Mouse (Mus musculus) cerebellum, adult 8-10 months (tissue): ENCODE measurements around the gene Gdf7.

Experiments used
- DNase-seq: peaks from one replicate; pipeline ENCODE4 v3.0.0; 2022

Gdf7 gene

GRCm38 (mm10) chr12:8326825-8327674, 25.3 kb upstream of the Gdf7 start:
- DNase-seq: peak; percentile 94

- DNase-seq: no peak
These were observed 24.3 kb upstream of the Gdf7 start for GRCm38 (mm10) chr12:8325943-8326522.

- no peak for DNase-seq
These were observed 23.6 kb upstream of the Gdf7 start for GRCm38 (mm10) chr12:8325245-8325942.

GRCm38 (mm10) chr12:8324086-8324485, 22.3 kb upstream of the Gdf7 start:
- DNase-seq: no peak

- no peak for DNase-seq
These were observed 19.8 kb upstream of the Gdf7 start for GRCm38 (mm10) chr12:8321506-8321905.

DNA sequence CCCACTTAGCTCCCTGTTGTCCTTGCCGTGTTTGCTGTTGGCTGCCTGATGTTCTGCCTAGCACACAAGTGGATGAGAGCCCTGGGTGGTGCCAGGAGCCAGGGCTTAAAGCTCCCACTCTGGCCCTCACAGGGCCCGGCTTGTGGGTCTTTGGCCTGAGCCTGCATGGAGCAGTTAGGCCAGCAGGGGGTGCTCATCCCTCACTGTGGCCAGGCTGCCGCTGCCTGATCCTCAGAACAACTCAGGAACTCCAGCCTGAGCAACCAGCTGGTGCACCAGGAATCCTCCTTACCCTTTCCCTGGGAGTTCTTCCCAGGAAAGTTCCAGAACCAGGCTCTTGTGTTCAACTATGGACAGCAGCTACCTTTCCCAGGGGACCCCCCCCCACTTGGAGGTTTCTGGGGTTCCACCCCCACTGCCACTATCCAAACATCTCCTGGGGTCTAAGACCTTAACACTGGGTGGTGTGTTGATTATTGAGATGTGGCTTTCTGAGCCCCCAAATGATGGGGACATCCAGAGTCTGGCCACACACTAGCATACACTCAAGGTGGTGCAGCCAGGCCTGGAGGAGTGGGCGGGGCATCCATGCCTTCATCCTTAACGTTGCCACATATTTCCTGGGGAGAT, 18.4 kb upstream of the Gdf7 start:
- peak; percentile 84 for DNase-seq

DNA sequence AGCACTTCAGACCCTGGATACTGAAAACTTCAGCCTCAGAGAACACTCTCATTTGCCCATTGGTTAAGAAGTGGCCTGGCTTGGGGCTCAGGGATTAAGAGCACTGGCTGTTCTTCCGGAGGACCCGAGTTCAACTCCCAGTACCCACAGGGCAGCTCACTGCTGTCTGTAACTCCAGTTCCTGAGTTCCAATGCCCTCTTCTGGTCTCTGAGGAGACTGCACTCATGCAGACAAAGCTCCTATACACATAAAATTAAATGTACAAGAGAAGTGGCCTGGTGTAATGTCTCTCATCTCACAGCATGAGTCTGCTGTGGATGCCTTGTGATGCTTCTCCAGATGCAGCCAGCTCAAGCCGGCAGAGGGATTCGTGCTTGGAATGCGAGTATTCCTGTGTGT, 14.8 kb upstream of the Gdf7 start:
- DNase-seq: no peak

DNA sequence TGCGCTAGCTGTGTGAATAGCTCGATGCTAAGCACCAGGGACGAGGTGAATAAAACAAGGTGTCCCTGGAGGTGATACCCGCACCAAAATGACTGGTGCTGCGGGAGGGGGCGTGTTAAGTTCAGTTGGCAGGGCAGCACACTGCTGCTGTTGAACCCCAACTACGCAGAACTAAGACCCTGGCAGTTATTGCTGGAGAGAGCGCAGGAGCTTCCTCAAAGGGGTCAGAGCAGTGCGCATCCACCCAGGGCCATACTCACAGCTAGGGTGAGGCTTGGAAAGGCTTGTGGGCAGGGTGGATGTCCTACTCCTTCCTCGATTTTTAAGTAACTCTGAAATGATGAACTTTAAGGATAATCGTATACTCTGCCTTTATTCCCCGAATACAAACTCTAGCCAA, 12.0 kb upstream of the Gdf7 start:
- DNase-seq: no peak

DNA sequence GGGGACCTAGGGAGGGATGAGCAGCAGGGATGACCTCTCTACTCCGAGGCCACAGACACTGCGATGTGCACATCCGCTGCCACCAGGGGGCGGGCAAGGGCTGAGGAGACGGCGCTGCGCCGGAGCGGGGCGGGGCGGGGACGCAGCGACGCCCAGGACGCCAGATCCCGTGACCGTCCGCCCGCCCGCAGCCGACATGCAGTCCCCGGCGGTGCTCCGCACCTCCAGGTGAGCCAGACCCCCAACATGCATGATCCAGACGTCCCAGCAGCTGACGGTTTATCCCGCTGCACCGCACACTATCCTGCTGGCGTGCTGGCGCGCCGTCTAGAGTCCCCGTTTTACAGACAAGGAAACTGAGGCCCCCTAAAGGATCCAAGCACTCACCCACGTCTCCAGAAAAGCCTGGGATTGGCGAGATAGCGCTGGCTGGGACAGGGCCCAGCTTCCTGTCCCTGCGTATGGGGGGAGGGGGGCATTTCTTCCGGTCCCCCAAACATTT, 11.6 kb upstream of the Gdf7 start, which contains the start of gene Hs1bp3:
Gene Hs1bp3 (plus strand): TSS at position 163 of the 502 bp plus-strand sequence.
- DNase-seq: peak; percentile 87

DNA sequence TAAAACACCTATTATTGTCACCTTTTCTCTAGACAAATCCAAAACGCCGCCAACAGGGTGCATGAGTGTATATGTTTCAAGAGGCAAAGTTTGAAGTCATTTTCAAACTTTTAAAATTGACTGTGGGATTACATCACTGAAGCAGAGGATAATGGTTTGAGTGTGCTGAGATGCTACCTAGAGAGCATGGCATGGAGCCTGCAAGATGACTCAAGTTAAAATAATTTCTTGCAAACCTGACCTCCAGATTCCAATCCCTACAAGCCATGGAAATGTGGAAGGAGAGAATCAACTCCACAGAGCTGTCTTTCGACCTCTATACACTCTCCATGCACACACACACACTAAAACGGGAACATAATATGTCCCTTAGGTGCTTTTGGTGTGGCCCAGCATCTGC, 10.5 kb upstream of the Gdf7 start:
- no peak for DNase-seq

- DNase-seq: no peak
These were observed 9.2 kb upstream of the Gdf7 start for GRCm38 (mm10) chr12:8310992-8311391.

DNA sequence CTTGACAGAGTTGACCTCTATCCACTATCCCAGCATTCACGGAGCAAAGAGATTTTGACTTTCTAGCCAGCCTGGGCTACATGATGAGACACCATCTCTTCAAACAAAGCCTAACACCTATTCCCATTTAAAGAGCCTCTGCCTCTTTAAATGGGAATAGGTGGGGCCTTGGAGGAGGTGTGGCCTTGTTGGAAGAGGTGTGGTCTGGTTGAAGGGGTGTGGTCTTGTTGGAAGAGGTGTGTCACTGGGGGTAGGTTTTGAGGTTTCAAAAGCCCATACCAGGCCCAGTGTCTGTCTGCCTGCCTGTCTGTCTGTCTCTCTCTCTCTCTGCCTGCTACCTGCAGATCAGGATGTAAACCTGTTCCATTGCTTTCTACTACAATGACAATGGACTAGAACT, 5.2 kb upstream of the Gdf7 start:
- DNase-seq: no peak

- peak; percentile 63 for DNase-seq
These were observed 4.7 kb upstream of the Gdf7 start for GRCm38 (mm10) chr12:8306432-8306831.

DNA sequence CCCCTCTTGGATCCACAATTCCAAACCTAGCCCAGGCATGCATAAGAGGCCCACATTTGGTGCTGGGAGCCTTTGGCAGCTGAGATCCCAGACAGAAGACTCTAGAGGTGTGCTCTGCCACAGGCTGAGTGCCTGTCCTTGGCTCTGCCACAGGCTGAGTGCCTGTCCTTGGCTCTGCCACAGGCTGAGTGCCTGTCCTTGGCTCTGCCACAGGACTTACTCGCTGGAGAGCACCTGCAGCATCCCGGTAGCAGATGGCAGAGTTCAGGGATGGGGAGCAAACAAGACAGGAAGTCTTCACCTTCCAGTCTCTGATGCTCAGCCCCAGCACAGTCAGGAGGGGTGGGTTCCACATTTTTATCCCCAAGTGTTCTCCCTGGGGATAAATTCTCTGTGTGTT, 3.5 kb upstream of the Gdf7 start:
- DNase-seq: no peak

DNA sequence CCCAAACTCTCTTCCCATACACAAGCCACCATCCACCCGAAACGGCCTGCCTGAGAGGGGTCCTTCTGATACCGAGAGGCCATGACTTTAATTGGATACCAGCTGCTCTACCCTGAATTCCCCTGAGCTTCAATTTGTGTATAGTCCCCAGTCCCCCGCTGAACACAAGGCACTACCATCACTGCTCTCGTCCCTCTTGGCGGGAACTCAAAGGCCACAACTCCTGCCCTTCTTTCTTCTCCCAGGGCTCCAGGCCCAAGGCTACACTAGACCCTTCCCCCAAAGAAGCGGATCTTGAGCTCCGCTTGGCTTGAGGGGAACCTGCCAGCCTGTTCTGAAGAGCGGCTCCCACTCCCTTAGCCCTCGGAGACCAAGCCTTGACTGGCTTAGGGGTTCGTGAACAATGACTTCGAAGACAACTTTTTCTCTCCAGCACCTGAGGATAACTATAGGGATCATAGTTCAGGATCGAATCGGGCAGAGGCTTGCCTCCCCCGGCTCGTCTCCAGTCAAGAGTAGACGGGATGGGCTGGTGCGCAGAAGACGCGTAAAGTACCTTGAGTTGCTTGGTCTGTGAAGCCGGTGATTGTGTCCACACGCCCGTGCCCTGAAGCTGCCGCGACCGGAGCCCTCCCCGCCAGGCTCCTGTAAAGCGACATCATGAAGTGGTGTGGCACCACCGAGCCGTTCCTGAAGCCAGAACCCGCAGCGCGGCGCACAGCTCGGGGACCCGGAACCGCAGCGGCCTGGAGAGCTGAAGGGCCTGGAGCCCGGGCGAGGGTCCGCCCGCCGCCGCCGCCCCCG, 541 bp downstream of the Gdf7 start:
- DNase-seq: no peak

DNA sequence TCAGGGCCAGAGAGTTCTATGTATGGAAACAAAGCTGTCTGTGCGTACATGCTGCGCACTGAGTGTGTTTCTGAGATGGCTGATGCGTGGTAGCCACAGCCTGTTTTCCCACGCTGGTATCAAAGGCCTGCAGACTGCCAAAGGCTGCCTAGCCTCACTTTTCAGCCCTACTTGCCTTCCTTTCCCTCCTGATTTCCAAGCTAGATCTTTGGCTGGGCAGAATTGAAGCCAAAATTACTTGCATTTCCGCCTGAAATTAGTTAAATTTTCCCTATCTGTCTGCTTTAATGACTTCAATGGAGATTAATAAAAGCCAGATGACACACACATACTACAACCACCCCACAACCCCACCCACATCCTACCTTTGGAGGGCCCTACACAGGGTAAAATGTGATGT, 1.2 kb downstream of the Gdf7 start:
- no peak for DNase-seq

- DNase-seq: no peak
These were observed 1.7 kb downstream of the Gdf7 start for GRCm38 (mm10) chr12:8300111-8300480.

DNA sequence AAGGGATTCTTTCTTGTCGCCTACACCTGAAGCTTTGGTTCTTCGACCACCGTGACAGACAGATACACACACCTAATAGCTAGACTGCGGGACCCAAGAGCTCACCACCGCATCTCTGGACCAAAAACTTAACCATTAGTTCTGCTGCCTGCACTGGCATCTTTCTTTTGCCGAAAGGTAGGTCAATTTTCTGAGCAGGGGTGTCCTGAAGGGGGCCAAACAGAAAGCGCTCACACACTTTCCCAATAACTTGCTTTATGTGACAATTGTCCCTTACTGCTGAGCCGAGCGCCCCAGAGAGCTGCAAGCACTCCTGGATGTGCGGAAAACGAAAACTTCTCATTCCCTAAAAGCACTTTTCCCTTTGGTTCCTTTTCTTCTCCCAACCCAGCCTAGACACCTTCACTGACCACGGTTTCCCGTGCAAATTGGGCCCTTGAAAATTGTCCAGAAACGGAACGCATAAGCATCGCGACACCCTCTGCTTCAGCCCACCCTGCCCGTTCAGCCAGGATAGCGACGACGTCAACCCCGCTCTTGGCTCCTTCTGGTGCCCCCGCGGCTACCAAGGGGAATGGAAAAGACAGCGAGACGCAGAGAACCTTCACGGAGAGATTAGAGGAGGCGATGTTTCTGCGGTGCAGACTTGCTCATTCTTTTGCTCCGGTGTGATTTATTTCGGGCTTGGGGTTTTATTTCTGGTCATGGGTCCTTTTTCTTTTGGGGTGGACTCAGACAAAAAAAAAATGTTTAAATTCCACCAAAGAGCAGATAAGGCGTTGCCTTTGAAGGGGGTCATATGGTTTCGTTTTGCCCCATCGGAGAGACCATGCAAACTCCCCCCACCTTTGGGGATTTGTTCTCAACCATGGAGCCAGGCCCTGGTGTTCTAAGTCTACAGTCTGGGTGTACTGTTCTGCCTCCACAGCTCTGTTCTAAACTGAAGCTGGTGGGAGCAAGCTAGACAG, 2.3 kb downstream of the Gdf7 start:
- DNase-seq: no peak

DNA sequence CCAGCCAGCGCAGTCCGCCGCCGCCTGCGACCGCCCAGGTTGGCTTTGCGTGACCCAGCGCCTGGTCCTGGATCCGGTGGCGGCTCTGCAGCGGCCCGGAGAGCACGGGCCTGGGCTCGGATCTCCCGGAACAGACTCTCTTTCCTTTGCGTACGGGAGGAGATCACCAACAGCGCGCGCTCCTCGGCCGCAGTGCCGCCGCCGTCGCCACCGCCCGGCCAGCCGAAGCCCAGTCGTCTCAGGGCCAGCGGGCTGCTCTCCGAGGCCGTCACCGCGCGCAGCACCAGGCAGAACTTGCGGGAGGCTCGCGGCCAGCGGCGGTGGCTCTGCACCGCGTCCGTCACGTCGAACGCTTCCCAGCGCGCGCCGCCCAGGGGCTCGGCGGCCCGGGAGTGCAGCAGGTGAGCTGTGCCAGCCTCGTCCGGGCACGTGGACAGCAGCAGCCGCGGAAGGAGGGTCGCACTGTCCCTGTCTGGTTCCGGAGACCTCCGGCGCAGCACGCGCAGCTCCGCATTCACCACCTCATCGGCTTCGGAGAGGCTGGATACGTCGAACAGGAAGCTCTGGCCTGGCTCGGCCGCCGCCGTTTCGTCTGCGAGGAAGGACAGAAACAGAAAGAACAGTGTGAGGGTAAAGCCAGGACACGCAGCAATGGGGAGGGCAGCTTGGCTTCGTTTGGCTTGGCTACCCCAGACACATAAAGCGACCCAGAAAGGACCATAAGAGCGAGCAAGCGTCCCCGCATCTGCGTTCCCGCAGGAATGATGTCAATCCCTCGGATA, 3.2 kb downstream of the Gdf7 start:
- DNase-seq: no peak

DNA sequence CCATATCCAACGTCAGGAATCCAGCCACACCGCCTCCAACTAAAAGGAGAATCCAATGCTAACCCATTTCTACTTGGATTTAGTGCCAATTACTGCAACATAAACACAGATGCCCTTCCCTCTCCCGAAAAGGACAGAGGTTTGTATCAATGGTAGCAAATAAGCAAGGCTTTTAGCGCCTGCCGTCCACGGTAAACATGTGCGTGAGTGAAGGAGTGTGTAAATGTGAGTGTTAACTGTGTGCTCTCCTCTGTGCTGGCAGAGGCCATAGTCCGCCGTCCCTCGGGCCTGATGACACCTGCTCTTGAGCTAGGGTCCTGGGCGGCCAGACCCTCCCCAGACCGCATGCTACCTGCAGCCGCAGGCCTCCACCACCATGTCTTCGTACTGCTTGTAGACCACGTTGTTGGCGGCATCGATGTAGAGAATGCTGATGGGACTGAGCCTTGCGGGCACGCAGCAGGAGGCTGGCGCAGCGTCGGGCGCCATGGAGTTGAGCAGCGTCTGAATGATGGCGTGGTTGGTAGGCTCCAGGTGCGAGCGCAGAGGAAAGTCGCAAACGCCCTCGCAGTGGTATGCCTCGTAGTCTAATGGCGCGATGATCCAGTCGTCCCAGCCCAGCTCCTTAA, 4.1 kb downstream of the Gdf7 start:
- no peak for DNase-seq
